28 mouse cellular contexts compared by ENCODE assay signal in the genomic region with DNA sequence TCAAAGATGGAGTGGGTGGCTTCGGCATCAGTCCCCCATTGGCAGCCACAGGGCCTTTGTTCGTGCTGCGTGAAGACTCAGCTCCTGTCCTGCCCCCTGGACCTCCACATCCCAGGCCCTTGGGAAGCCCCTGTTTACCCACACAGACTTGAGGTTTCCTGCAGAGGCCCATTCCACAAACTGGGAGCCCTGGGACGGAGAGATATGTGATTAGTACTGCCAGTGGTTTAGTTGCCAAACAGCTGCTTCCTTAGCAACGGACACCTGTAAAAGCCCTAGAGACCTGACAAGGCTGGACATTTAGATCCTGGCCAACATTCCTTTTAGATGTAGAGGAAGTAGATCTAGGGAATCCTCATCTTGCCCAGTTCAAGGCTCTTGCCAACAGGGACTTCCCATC. TPM values are rescaled to one million over a fixed set of nuclear protein-coding genes. Genes with fewer than 3 reads are reported as not detected.
"Had no signal": no experiment of that assay in that cellular context is flagged by ENCODE, and none has a peak within 500 bp of the region (broad histone marks: within the 10 kb centered on the region; RNA-seq: fewer than 3 reads in every experiment).

No protein-coding gene starts in this region.

- H3K9me3 ChIP-seq: heart, embryonic 13.5 days; heart, embryonic 15.5 days; hindbrain, embryonic 10.5 days; hindbrain, embryonic 12.5 days; intestine, embryonic 15.5 days; limb, embryonic 13.5 days; liver, embryonic 13.5 days had no signal

- H3K4me3 ChIP-seq: gastrocnemius, adult 2 months; heart, adult 2 months; heart, embryonic 13.5 days; heart, embryonic 15.5 days; hindbrain, embryonic 10.5 days; hindbrain, embryonic 12.5 days; intestine, embryonic 15.5 days; layer of hippocampus, adult 2 months; left cerebral cortex, adult 2 months; limb, embryonic 13.5 days; liver, embryonic 13.5 days had no signal

- H3K4me2 ChIP-seq: heart, embryonic 11.5 days; heart, embryonic 13.5 days; heart, embryonic 15.5 days; hindbrain, embryonic 12.5 days; hindbrain, embryonic 14.5 days; intestine, embryonic 15.5 days; limb, embryonic 13.5 days; liver, embryonic 11.5 days; liver, embryonic 13.5 days had no signal

- H3K4me1 ChIP-seq: hindbrain, embryonic 12.5 days; intestine, embryonic 15.5 days; limb, embryonic 13.5 days had no signal

- DNase-seq: gastrocnemius, adult 2 months; gastrocnemius, postnatal 10 days; gastrocnemius, postnatal 25 days; heart, adult 2 months; heart, postnatal 10 days; heart, postnatal 4 days; kidney, adult 18-20 months; kidney, adult 8-10 months; kidney, postnatal 10 days; kidney, postnatal 25 days; kidney, postnatal 4 days; liver; liver, embryonic 13.5 days had no signal

- H3K27me3 ChIP-seq: heart, embryonic 13.5 days; heart, embryonic 15.5 days; intestine, embryonic 15.5 days; liver, embryonic 13.5 days had no signal

- H3K9ac ChIP-seq: heart, embryonic 13.5 days; heart, embryonic 15.5 days; hindbrain, embryonic 12.5 days; hindbrain, embryonic 14.5 days; intestine, embryonic 15.5 days; limb, embryonic 13.5 days; liver, embryonic 13.5 days had no signal

- ATAC-seq: hindbrain, embryonic 16.5 days; inflammation-experienced regulatory T-cells, adult 6 months; intestine, embryonic 15.5 days; intestine, postnatal 0 days had no signal

- H3K27ac ChIP-seq: gastrocnemius, adult 2 months; heart, adult 2 months; heart, embryonic 13.5 days; heart, embryonic 15.5 days; hindbrain, embryonic 10.5 days; hindbrain, embryonic 12.5 days; hindbrain, embryonic 14.5 days; intestine, embryonic 15.5 days; layer of hippocampus, adult 2 months; left cerebral cortex, adult 2 months; limb, embryonic 13.5 days; liver, embryonic 13.5 days had no signal

RNA-seq across cellular contexts. Expression of gene Gm45713, which starts 5.9 kb away (rescaled TPM):
- polyA plus RNA-seq: heart, embryonic 15.5 days; hindbrain, embryonic 12.5 days; hindbrain, embryonic 14.5 days; kidney, embryonic 16.5 days had no signal
